Mouse (Mus musculus) lung, adult 2 months (tissue): ENCODE results near the gene Aak1.

Source experiments
- CTCF ChIP-seq: fragments of 200-500 bp; IDR thresholded peaks from 2 replicates; pipeline ENCODE4 v1.5.1; 2011; ENCODE audit warnings: mild to moderate bottlenecking, low read length, control low read depth; ENCODE audit not compliant: insufficient read depth
- POLR2A ChIP-seq: fragments of 200-500 bp; IDR thresholded peaks from 2 replicates; pipeline ENCODE4 v1.6.1; 2011; ENCODE audit warnings: low read depth, mild to moderate bottlenecking, control low read depth, low read length, borderline replicate concordance; ENCODE audit errors: extremely low read depth

GRCm38 (mm10) chr6:87039161-87039560 lies 189.8 kb downstream of the Aak1 start:
- TF ChIP-seq POLR2A (no peak), CTCF (no peak)
